ENCODE assay signal across 10 mouse cellular contexts in genomic region chr5:114575530-114575929, GRCm38 (mm10). TPM values are rescaled to one million over a fixed set of nuclear protein-coding genes. Genes with fewer than 3 reads are reported as not detected.
A peak's percentile ranks its signal among the peaks of the same experiment; 100 is the strongest.
DNase-seq lines count a peak whose midpoint lies in the region; ATAC-seq lines count a peak whose summit lies in the region.
"Had no signal": no experiment of that assay in that cellular context is flagged by ENCODE, and none has a peak within 500 bp of the region (broad histone marks: within the 10 kb centered on the region; RNA-seq: fewer than 3 reads in every experiment).

No protein-coding gene starts in this region.

- no peaks in the 10 kb centered on the region for H3K36me3 ChIP-seq in hindbrain, embryonic 13.5 days
- H3K36me3 ChIP-seq: liver, embryonic 12.5 days had no signal

- peak overlapping the region; percentile 81 for H3K4me2 ChIP-seq in hindbrain, embryonic 13.5 days
- H3K4me2 ChIP-seq: liver, embryonic 12.5 days had no signal

- H3K4me3 ChIP-seq in hindbrain, embryonic 13.5 days, result no peak overlapping the region
- H3K4me3 ChIP-seq: erythroblast, embryonic 14.5 days; liver, embryonic 12.5 days had no signal

- H3K4me1 ChIP-seq in hindbrain, embryonic 13.5 days (replicated peaks), result peaks cover 95% of the 10 kb centered on the region

- peak; percentile 93 for DNase-seq in heart, adult 11 months
- no peak for DNase-seq in heart, postnatal 4 days
- DNase-seq in MN1 (ENCODE audit: low spot score), result peak; percentile 49
- DNase-seq in cerebellum, postnatal 10 days, result peak; percentile 90 to 91
- DNase-seq in spleen, adult 18-20 months, result no peak
- DNase-seq in right cerebral cortex, postnatal 25 days, result no peak
- DNase-seq in left cerebral cortex, postnatal 14 days (ENCODE audit: low spot score in 2 of 2), result no peak

- H3K27me3 ChIP-seq in hindbrain, embryonic 13.5 days, result no peaks in the 10 kb centered on the region

- 67% methylated on average over 7 of the region's 7 CpGs for WGBS in hindbrain, embryonic 13.5 days

- H3K9ac ChIP-seq in hindbrain, embryonic 13.5 days, result peak overlapping the region; percentile 63
- H3K9ac ChIP-seq: liver, embryonic 12.5 days had no signal

- H3K9me3 ChIP-seq in hindbrain, embryonic 13.5 days, result no peaks in the 10 kb centered on the region
- H3K9me3 ChIP-seq: liver, embryonic 12.5 days had no signal

- ATAC-seq in hindbrain, embryonic 13.5 days (ENCODE audit: low FRiP score), result no peak
- ATAC-seq: liver, embryonic 12.5 days had no signal

- intact Hi-C loops in left cerebral cortex, postnatal 14 days (cut with DNase I), result no loop called here

- peak overlapping the region; percentile 69 for H3K27ac ChIP-seq in hindbrain, embryonic 13.5 days
- H3K27ac ChIP-seq: liver, embryonic 12.5 days had no signal

RNA-seq across cellular contexts. Expression of gene Fam222a, which starts 7.7 kb away (rescaled TPM):
- 1 to 10 TPM; 6.0 to 7.0 TPM for total RNA-seq in heart, postnatal 4 days (2021)
- polyA plus RNA-seq in hindbrain, embryonic 13.5 days (2015; fragmentation: Nextera tagmentation; extraction: Ambion mirVana), result 5.8 and 6.4 TPM in 2 replicates
- 1 to 10 TPM; 8.1 to 9.0 TPM for total RNA-seq in left cerebral cortex, postnatal 14 days (2021)

Comparison
In these comparisons a context has a peak if more than half of its experiments do, and no peak if none do; other contexts are left out.
1. DNase-seq: peak in heart, adult 11 months (single experiment), MN1 (single experiment) and cerebellum, postnatal 10 days (2 of 2); none in heart, postnatal 4 days (single experiment), spleen, adult 18-20 months (0 of 2), right cerebral cortex, postnatal 25 days (single experiment) and left cerebral cortex, postnatal 14 days (0 of 2).